Comparison of ENCODE assay signal across 16 mouse cellular contexts in genomic region chr4:155849792-155850451, GRCm38 (mm10). TPM values are rescaled to one million over a fixed set of nuclear protein-coding genes. Genes with fewer than 3 reads are reported as not detected.
A peak's percentile ranks its signal among the peaks of the same experiment; 100 is the strongest.
DNase-seq lines count a peak whose midpoint lies in the region; ATAC-seq and TF ChIP-seq lines count a peak whose summit lies in the region.
"Had no signal": no experiment of that assay in that cellular context is flagged by ENCODE, and none has a peak within 500 bp of the region (broad histone marks: within the 10 kb centered on the region; RNA-seq: fewer than 3 reads in every experiment).

No protein-coding gene starts in this region.

- TF ChIP-seq POLR2A in small intestine, adult 2 months (IDR thresholded peaks at IDR 0.05; ENCODE audit: low read depth, low read length) = no peak

- H3K4me3 ChIP-seq in hindbrain, embryonic 15.5 days = no peak overlapping the region
- H3K4me3 ChIP-seq in hindbrain, embryonic 12.5 days = no peak overlapping the region
- H3K4me3 ChIP-seq in midbrain, embryonic 13.5 days (replicated peaks) = no peak overlapping the region
- no peak overlapping the region for H3K4me3 ChIP-seq in midbrain, embryonic 11.5 days (ENCODE audit: low read depth, low read length)
- H3K4me3 ChIP-seq in small intestine, adult 2 months (ENCODE audit: low read depth, low read length) = no peak overlapping the region
- H3K4me3 ChIP-seq: embryonic facial prominence, embryonic 15.5 days; limb, embryonic 12.5 days; stomach, embryonic 15.5 days had no signal

- H3K9ac ChIP-seq in hindbrain, embryonic 15.5 days = no peak overlapping the region
- no peak overlapping the region; the same call in 1 of the 2 replicates for H3K9ac ChIP-seq in hindbrain, embryonic 12.5 days
- 0 out of 2 replicates have a peak overlapping the region, but pooled peaks have one; percentile 16 for H3K9ac ChIP-seq in midbrain, embryonic 13.5 days (replicated peaks)
- H3K9ac ChIP-seq in midbrain, embryonic 11.5 days (ENCODE audit: low read length) = no peak overlapping the region
- H3K9ac ChIP-seq: embryonic facial prominence, embryonic 15.5 days; limb, embryonic 12.5 days; stomach, embryonic 15.5 days had no signal

- H3K27me3 ChIP-seq in hindbrain, embryonic 15.5 days = no peaks in the 10 kb centered on the region
- no peaks in the 10 kb centered on the region for H3K27me3 ChIP-seq in hindbrain, embryonic 12.5 days
- no peaks in the 10 kb centered on the region for H3K27me3 ChIP-seq in midbrain, embryonic 13.5 days
- H3K27me3 ChIP-seq in midbrain, embryonic 11.5 days (ENCODE audit: control insufficient read depth, insufficient read depth, low read length) = no peaks in the 10 kb centered on the region
- no peaks in the 10 kb centered on the region for H3K27me3 ChIP-seq in small intestine, adult 2 months (ENCODE audit: control insufficient read depth, insufficient read depth, low read length)
- H3K27me3 ChIP-seq: embryonic facial prominence, embryonic 15.5 days; limb, embryonic 12.5 days; stomach, embryonic 15.5 days had no signal

- DNase-seq in midbrain, embryonic 11.5 days (ENCODE audit: low spot score, missing footprints) = no peak
- peak; percentile 69 to 76 for DNase-seq in kidney, postnatal 36 days
- DNase-seq: adrenal gland, adult 8-10 months; cerebellum, postnatal 36 days; layer of hippocampus, postnatal 36 days; lung, postnatal 4 days; right cerebral cortex, postnatal 25 days had no signal

- no peak for TF ChIP-seq CTCF in small intestine, adult 2 months (IDR thresholded peaks at IDR 0.05; ENCODE audit: extremely low read depth, insufficient read length, insufficient replicate concordance, low read depth, low read length)

- no peak overlapping the region for H3K27ac ChIP-seq in hindbrain, embryonic 15.5 days (replicated peaks)
- no peak overlapping the region for H3K27ac ChIP-seq in hindbrain, embryonic 12.5 days
- no peak overlapping the region for H3K27ac ChIP-seq in midbrain, embryonic 13.5 days
- no peak overlapping the region for H3K27ac ChIP-seq in midbrain, embryonic 11.5 days (ENCODE audit: low read depth, low read length)
- H3K27ac ChIP-seq in small intestine, adult 2 months (ENCODE audit: insufficient read depth, low read depth, low read length) = peak overlapping the region; percentile 24
- H3K27ac ChIP-seq: embryonic facial prominence, embryonic 15.5 days; limb, embryonic 12.5 days; stomach, embryonic 15.5 days had no signal

- ATAC-seq in hindbrain, embryonic 15.5 days (ENCODE audit: low FRiP score, low read depth) = no peak
- ATAC-seq in hindbrain, embryonic 12.5 days (ENCODE audit: low FRiP score) = no peak
- ATAC-seq in midbrain, embryonic 13.5 days = no peak
- no peak for ATAC-seq in midbrain, embryonic 11.5 days (ENCODE audit: low FRiP score)
- no peak for ATAC-seq in inflammation-experienced regulatory T-cells, adult 6 months

- peaks cover 45% of the 10 kb centered on the region for H3K4me1 ChIP-seq in hindbrain, embryonic 15.5 days (replicated peaks)
- H3K4me1 ChIP-seq in hindbrain, embryonic 12.5 days = peaks cover 31% of the 10 kb centered on the region
- peaks cover 45% of the 10 kb centered on the region for H3K4me1 ChIP-seq in midbrain, embryonic 13.5 days (replicated peaks)
- peaks cover 22% of the 10 kb centered on the region for H3K4me1 ChIP-seq in midbrain, embryonic 11.5 days (ENCODE audit: control insufficient read depth, insufficient read depth, low read length)
- H3K4me1 ChIP-seq in small intestine, adult 2 months (ENCODE audit: control insufficient read depth, insufficient read depth, insufficient read length, low read length) = peaks cover 27% of the 10 kb centered on the region

- H3K9me3 ChIP-seq in hindbrain, embryonic 15.5 days = no peaks in the 10 kb centered on the region
- H3K9me3 ChIP-seq in hindbrain, embryonic 12.5 days (replicated peaks) = no peaks in the 10 kb centered on the region
- no peaks in the 10 kb centered on the region for H3K9me3 ChIP-seq in midbrain, embryonic 13.5 days
- H3K9me3 ChIP-seq in midbrain, embryonic 11.5 days (ENCODE audit: control insufficient read depth, low read length) = no peaks in the 10 kb centered on the region
- H3K9me3 ChIP-seq: embryonic facial prominence, embryonic 15.5 days; limb, embryonic 12.5 days; stomach, embryonic 15.5 days had no signal

- 0 out of 2 replicates have a peak overlapping the region, but pooled peaks have one; percentile 84 for H3K4me2 ChIP-seq in hindbrain, embryonic 15.5 days
- H3K4me2 ChIP-seq in hindbrain, embryonic 12.5 days (replicated peaks) = no peak overlapping the region
- H3K4me2 ChIP-seq in midbrain, embryonic 13.5 days (replicated peaks) = peak overlapping the region; percentile 81; the same call in 1 of the 2 replicates
- H3K4me2 ChIP-seq in midbrain, embryonic 11.5 days = no peak overlapping the region
- H3K4me2 ChIP-seq: embryonic facial prominence, embryonic 15.5 days; heart, embryonic 11.5 days; limb, embryonic 12.5 days; stomach, embryonic 15.5 days had no signal

- WGBS in hindbrain, embryonic 15.5 days = 91% methylated on average over 3 of the region's 3 CpGs
- WGBS in hindbrain, embryonic 12.5 days = 94% methylated on average over 3 of the region's 3 CpGs
- 95% methylated on average over 3 of the region's 3 CpGs for WGBS in midbrain, embryonic 13.5 days
- WGBS in midbrain, embryonic 11.5 days = 90% methylated on average over 3 of the region's 3 CpGs
- 30% methylated on average over 3 of the region's 3 CpGs for WGBS in small intestine, adult 2 months

- H3K36me3 ChIP-seq in hindbrain, embryonic 15.5 days = peaks cover 4% of the 10 kb centered on the region; the same call in 1 of the 2 replicates
- peaks cover 10% of the 10 kb centered on the region for H3K36me3 ChIP-seq in hindbrain, embryonic 12.5 days
- H3K36me3 ChIP-seq in midbrain, embryonic 13.5 days = peaks cover 28% of the 10 kb centered on the region
- no peaks in the 10 kb centered on the region for H3K36me3 ChIP-seq in midbrain, embryonic 11.5 days (ENCODE audit: control insufficient read depth, insufficient read depth, low read length)
- peaks cover 11% of the 10 kb centered on the region for H3K36me3 ChIP-seq in small intestine, adult 2 months (ENCODE audit: control insufficient read depth, insufficient read depth, low read length)

RNA-seq across cellular contexts. Expression of gene Dvl1, which starts 2.7 kb away (rescaled TPM):
- 30.8 and 32.8 TPM in 2 replicates for polyA plus RNA-seq in hindbrain, embryonic 15.5 days (2015; fragmentation: Nextera tagmentation; extraction: Ambion mirVana)
- 18.6 and 20.0 TPM in 2 replicates for polyA plus RNA-seq in hindbrain, embryonic 12.5 days (2016; fragmentation: Nextera tagmentation; extraction: Ambion mirVana)
- 8.1 and 8.4 TPM in 2 replicates for polyA plus RNA-seq in midbrain, embryonic 13.5 days (2015; fragmentation: Nextera tagmentation; extraction: Ambion mirVana)
- polyA plus RNA-seq in midbrain, embryonic 11.5 days (2014; fragmentation: Nextera tagmentation; extraction: Ambion mirVana) = 8.6 and 10.7 TPM in 2 replicates
- 111 and 153 TPM in 2 replicates for polyA plus RNA-seq in small intestine, adult 2 months (2012; rRNA removed)
- polyA plus RNA-seq in inflammation-experienced regulatory T-cells, adult 6 months (2017; shearing (Covaris generic)) = 1 to 10 TPM; 2.0 to 3.8 (median 3.5) TPM

RNA-seq across cellular contexts. Expression of gene Mxra8, which starts 10.4 kb away (rescaled TPM):
- polyA plus RNA-seq in hindbrain, embryonic 15.5 days (2015; fragmentation: Nextera tagmentation; extraction: Ambion mirVana) = 32.5 and 32.7 TPM in 2 replicates
- 40.6 and 40.7 TPM in 2 replicates for polyA plus RNA-seq in hindbrain, embryonic 12.5 days (2016; fragmentation: Nextera tagmentation; extraction: Ambion mirVana)
- 17.9 and 22.2 TPM in 2 replicates for polyA plus RNA-seq in midbrain, embryonic 13.5 days (2015; fragmentation: Nextera tagmentation; extraction: Ambion mirVana)
- polyA plus RNA-seq in midbrain, embryonic 11.5 days (2014; fragmentation: Nextera tagmentation; extraction: Ambion mirVana) = 37.7 and 41.9 TPM in 2 replicates
- polyA plus RNA-seq in small intestine, adult 2 months (2012; rRNA removed) = 67.9 and 98.1 TPM in 2 replicates
- polyA plus RNA-seq in inflammation-experienced regulatory T-cells, adult 6 months (2017; shearing (Covaris generic)) = 10 to 100 TPM in 2 of 3 experiments, under 1 TPM in 1; 0.69 to 18.3 (median 16.4) TPM

RNA-seq across cellular contexts. Expression of gene Tas1r3, which starts 13.2 kb away (rescaled TPM):
- polyA plus RNA-seq in hindbrain, embryonic 15.5 days (2015; fragmentation: Nextera tagmentation; extraction: Ambion mirVana) = 0.43 and 0.54 TPM in 2 replicates
- 0.53 and 0.65 TPM in 2 replicates for polyA plus RNA-seq in hindbrain, embryonic 12.5 days (2016; fragmentation: Nextera tagmentation; extraction: Ambion mirVana)
- 0.80 and 0.83 TPM in 2 replicates for polyA plus RNA-seq in midbrain, embryonic 13.5 days (2015; fragmentation: Nextera tagmentation; extraction: Ambion mirVana)
- polyA plus RNA-seq in midbrain, embryonic 11.5 days (2014; fragmentation: Nextera tagmentation; extraction: Ambion mirVana) = 0.34 and 0.59 TPM in 2 replicates
- polyA plus RNA-seq in small intestine, adult 2 months (2012; rRNA removed) = 1.0 and 1.8 TPM in 2 replicates
- polyA plus RNA-seq in inflammation-experienced regulatory T-cells, adult 6 months (2017; shearing (Covaris generic)) = under 1 TPM; 0.16 to 0.40 (median 0.30) TPM

RNA-seq across cellular contexts. Expression of gene Aurkaip1, which starts 18.9 kb away (rescaled TPM):
- 129 TPM in 2 replicates for polyA plus RNA-seq in hindbrain, embryonic 15.5 days (2015; fragmentation: Nextera tagmentation; extraction: Ambion mirVana)
- 127 and 133 TPM in 2 replicates for polyA plus RNA-seq in hindbrain, embryonic 12.5 days (2016; fragmentation: Nextera tagmentation; extraction: Ambion mirVana)
- polyA plus RNA-seq in midbrain, embryonic 13.5 days (2015; fragmentation: Nextera tagmentation; extraction: Ambion mirVana) = 140 and 146 TPM in 2 replicates
- 113 and 128 TPM in 2 replicates for polyA plus RNA-seq in midbrain, embryonic 11.5 days (2014; fragmentation: Nextera tagmentation; extraction: Ambion mirVana)
- 113 and 159 TPM in 2 replicates for polyA plus RNA-seq in small intestine, adult 2 months (2012; rRNA removed)
- 100 to 1,000 TPM; 206 to 219 (median 211) TPM for polyA plus RNA-seq in inflammation-experienced regulatory T-cells, adult 6 months (2017; shearing (Covaris generic))

RNA-seq across cellular contexts. Expression of gene Cptp, which starts 19.3 kb away (rescaled TPM):
- polyA plus RNA-seq in hindbrain, embryonic 15.5 days (2015; fragmentation: Nextera tagmentation; extraction: Ambion mirVana) = 25.6 and 29.1 TPM in 2 replicates
- 18.5 and 18.6 TPM in 2 replicates for polyA plus RNA-seq in hindbrain, embryonic 12.5 days (2016; fragmentation: Nextera tagmentation; extraction: Ambion mirVana)
- polyA plus RNA-seq in midbrain, embryonic 13.5 days (2015; fragmentation: Nextera tagmentation; extraction: Ambion mirVana) = 22.1 and 24.5 TPM in 2 replicates
- polyA plus RNA-seq in midbrain, embryonic 11.5 days (2014; fragmentation: Nextera tagmentation; extraction: Ambion mirVana) = 24.7 and 24.8 TPM in 2 replicates
- polyA plus RNA-seq in small intestine, adult 2 months (2012; rRNA removed) = 65.7 and 69.1 TPM in 2 replicates
- 10 to 100 TPM; 14.2 to 19.2 (median 19.1) TPM for polyA plus RNA-seq in inflammation-experienced regulatory T-cells, adult 6 months (2017; shearing (Covaris generic))

Comparison
In these comparisons a context has a peak if more than half of its experiments do, and no peak if none do; other contexts are left out.
1. H3K4me2 ChIP-seq: peak in hindbrain, embryonic 15.5 days (single experiment) and midbrain, embryonic 13.5 days (single experiment); none in hindbrain, embryonic 12.5 days (single experiment) and midbrain, embryonic 11.5 days (single experiment).